Mouse (Mus musculus) embryo, embryonic 10.5 days (tissue): Measurements from ENCODE around the gene Gucy2g.
"Not testable (repeated sequence)": the region's sequence is repeated elsewhere in the genome, so short reads cannot be mapped to it uniquely, and the experiment has no call there.

Experiments
- DNase-seq: peaks from one replicate; pipeline ENCODE4 v3.0.0-alpha.2; 2015; ENCODE audit warnings: low spot score

Gucy2g gene

DNA sequence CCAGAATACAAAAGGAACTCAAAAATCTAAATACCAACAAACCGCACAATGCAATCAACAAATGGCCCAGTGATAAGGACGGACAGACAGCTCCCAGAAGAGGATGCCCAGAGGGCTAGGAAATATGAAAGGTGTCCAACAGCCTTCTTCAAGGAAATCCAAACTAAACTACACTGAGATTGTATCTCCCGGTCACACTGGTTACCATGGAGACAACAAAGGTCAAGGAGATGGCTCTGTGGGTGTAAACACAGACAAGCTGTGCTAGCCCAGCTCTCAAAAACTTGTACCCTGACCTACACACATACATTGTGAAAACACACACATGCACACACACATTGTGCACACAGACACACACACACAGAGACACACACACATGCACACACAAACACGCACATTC, 78.8 kb downstream of the Gucy2g start:
- DNase-seq, result no peak

DNA sequence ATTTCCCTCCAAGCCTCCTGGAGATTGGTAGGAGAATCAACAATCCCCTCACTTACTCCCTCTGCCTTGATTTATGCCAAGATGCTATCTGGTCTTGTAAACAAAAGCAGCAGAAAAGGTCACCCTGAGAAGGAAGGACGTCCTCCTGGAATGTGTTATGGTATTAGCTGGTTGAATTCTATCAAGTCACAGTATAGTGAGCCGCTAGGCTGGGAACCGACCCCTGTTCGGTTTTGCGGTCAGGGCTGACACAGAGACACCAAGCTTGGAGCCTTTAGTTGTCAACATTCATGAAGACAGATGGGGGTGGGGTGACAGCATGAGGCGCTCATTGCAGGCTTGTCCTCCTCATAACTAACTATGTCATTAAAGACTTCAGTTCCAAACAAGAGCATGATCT, 81.2 kb downstream of the Gucy2g start:
- DNase-seq, result no peak

DNA sequence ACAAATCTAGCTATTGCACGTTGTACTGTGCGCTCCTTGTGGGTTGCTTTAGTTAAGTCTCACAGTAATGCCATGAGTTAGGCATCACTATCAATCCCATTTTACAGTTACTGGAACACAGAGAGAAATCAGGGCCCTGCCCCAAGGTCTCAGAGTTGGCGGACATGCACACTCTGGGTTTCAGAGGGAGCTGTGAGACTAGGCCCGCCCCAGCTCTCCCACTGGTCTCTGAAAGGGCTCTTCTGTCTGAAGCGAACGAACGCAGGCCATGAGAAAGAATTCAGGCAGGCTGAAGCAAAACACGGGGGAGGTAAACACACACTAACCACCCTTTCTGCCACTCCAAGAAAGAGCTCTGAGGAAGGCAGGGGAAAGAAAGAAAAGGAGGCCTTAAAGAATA, 82.4 kb downstream of the Gucy2g start:
- no peak for DNase-seq

DNA sequence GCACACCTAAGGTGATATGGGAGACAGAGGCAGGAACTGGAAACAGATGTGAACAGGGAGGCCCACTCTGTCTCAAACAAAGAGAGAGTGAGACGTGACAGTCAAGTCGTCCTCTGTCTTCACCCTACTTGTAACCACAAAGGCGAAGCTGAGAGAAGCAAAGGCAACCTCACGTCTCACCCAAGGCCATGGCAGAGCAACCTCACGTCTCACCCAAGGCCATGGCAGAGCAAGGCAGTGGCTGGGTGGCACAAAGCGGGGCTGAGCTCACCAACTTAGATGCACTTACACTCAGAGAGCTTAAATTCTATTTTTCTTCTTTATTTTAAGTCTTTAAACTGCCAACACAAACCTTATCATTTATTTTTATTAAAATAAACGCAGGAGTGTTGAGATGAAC, 84.0 kb downstream of the Gucy2g start:
- no peak for DNase-seq

DNA sequence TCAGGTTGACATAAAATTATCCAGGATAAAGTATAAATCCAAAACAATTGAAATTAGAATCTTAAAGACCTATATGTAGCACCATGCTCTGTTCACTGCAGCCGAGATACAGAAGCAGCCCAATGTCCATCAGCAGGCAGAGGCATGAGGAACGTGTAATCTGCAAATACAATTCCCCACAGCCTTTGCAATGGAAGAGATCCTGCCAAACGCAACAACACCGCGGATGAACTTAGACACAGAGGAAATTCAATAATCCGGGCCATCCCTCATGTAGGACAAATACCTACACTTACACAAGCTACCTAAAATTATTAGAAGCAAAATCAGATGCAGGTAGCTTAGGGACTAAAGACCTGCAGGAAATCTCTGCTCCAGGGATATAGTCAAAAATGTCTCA, 88.1 kb downstream of the Gucy2g start:
- DNase-seq, result no peak

- not testable (repeated sequence) for DNase-seq
Observed at GRCm38 (mm10) chr19:55152274-55152673, 88.8 kb downstream of the Gucy2g start.

- peak; percentile 44 for DNase-seq
Observed at GRCm38 (mm10) chr19:55149646-55150045, 91.4 kb downstream of the Gucy2g start.

GRCm38 (mm10) chr19:55148109-55148508, 92.9 kb downstream of the Gucy2g start:
- DNase-seq, result no peak
